Mouse (Mus musculus): Measurements from ENCODE around the gene Snrnp35. TPM values are rescaled to one million over a fixed set of nuclear protein-coding genes. Genes with fewer than 3 reads are reported as not detected.
A peak's percentile ranks its signal among the peaks of the same experiment; 100 is the strongest.
"Not testable (repeated sequence)": the region's sequence is repeated elsewhere in the genome, so short reads cannot be mapped to it uniquely, and the experiment has no call there.

Snrnp35 gene
- polyA plus RNA-seq, 1 experiment, result 13.8 TPM

- no peak for DNase-seq (ENCODE audit: low read depth)
- TF ChIP-seq POLR2A (IDR thresholded peaks at IDR 0.05; ENCODE audit: borderline replicate concordance, extremely low read depth, insufficient read depth, insufficient read length, poor library complexity, severe bottlenecking), result no peak
- TF ChIP-seq CTCF (IDR thresholded peaks at IDR 0.05; ENCODE audit: borderline replicate concordance, extremely low read depth, insufficient read depth, insufficient read length), result no peak
These were observed 33.4 kb upstream of the Snrnp35 start for GRCm38 (mm10) chr5:124449494-124449893.

- TF ChIP-seq POLR2A (IDR thresholded peaks at IDR 0.05; ENCODE audit: borderline replicate concordance, extremely low read depth, insufficient read depth, insufficient read length, poor library complexity, severe bottlenecking), result no peak
- no peak for TF ChIP-seq CTCF (IDR thresholded peaks at IDR 0.05; ENCODE audit: borderline replicate concordance, extremely low read depth, insufficient read depth, insufficient read length)
- no peak for DNase-seq (ENCODE audit: low read depth)
These were observed 32.9 kb upstream of the Snrnp35 start for GRCm38 (mm10) chr5:124450051-124450450.

GRCm38 (mm10) chr5:124450641-124451340 lies 32.1 kb upstream of the Snrnp35 start:
- no peak for DNase-seq (ENCODE audit: low read depth)
- TF ChIP-seq CTCF (IDR thresholded peaks at IDR 0.05; ENCODE audit: borderline replicate concordance, extremely low read depth, insufficient read depth, insufficient read length) (no peak), POLR2A (IDR thresholded peaks at IDR 0.05; ENCODE audit: borderline replicate concordance, extremely low read depth, insufficient read depth, insufficient read length, poor library complexity, severe bottlenecking) (no peak)

- TF ChIP-seq CTCF (IDR thresholded peaks at IDR 0.05; ENCODE audit: borderline replicate concordance, extremely low read depth, insufficient read depth, insufficient read length) (no peak), POLR2A (IDR thresholded peaks at IDR 0.05; ENCODE audit: borderline replicate concordance, extremely low read depth, insufficient read depth, insufficient read length, poor library complexity, severe bottlenecking) (no peak)
- no peak for DNase-seq (ENCODE audit: low read depth)
These were observed 30.3 kb upstream of the Snrnp35 start for GRCm38 (mm10) chr5:124452494-124453228.

GRCm38 (mm10) chr5:124453339-124454081 lies 29.4 kb upstream of the Snrnp35 start:
- DNase-seq (ENCODE audit: low read depth), result peak; percentile 49
- TF ChIP-seq POLR2A (IDR thresholded peaks at IDR 0.05; ENCODE audit: borderline replicate concordance, extremely low read depth, insufficient read depth, insufficient read length, poor library complexity, severe bottlenecking) (no peak), CTCF (IDR thresholded peaks at IDR 0.05; ENCODE audit: borderline replicate concordance, extremely low read depth, insufficient read depth, insufficient read length) (no peak)

GRCm38 (mm10) chr5:124454082-124454419 lies 28.9 kb upstream of the Snrnp35 start:
- DNase-seq (ENCODE audit: low read depth), result no peak
- no peak for TF ChIP-seq POLR2A (IDR thresholded peaks at IDR 0.05; ENCODE audit: borderline replicate concordance, extremely low read depth, insufficient read depth, insufficient read length, poor library complexity, severe bottlenecking)
- no peak for TF ChIP-seq CTCF (IDR thresholded peaks at IDR 0.05; ENCODE audit: borderline replicate concordance, extremely low read depth, insufficient read depth, insufficient read length)

GRCm38 (mm10) chr5:124456762-124457161 lies 26.2 kb upstream of the Snrnp35 start:
- DNase-seq (ENCODE audit: low read depth), result no peak
- TF ChIP-seq POLR2A (IDR thresholded peaks at IDR 0.05; ENCODE audit: borderline replicate concordance, extremely low read depth, insufficient read depth, insufficient read length, poor library complexity, severe bottlenecking), result no peak
- no peak for TF ChIP-seq CTCF (IDR thresholded peaks at IDR 0.05; ENCODE audit: borderline replicate concordance, extremely low read depth, insufficient read depth, insufficient read length)

- DNase-seq (ENCODE audit: low read depth), result not testable (repeated sequence)
These were observed 22.0 kb upstream of the Snrnp35 start for GRCm38 (mm10) chr5:124460922-124461321.

- no peak for DNase-seq (ENCODE audit: low read depth)
- no peak for TF ChIP-seq CTCF (IDR thresholded peaks at IDR 0.05; ENCODE audit: borderline replicate concordance, extremely low read depth, insufficient read depth, insufficient read length)
- TF ChIP-seq POLR2A (IDR thresholded peaks at IDR 0.05; ENCODE audit: borderline replicate concordance, extremely low read depth, insufficient read depth, insufficient read length, poor library complexity, severe bottlenecking), result no peak
These were observed 20.5 kb upstream of the Snrnp35 start for GRCm38 (mm10) chr5:124462297-124463025.

GRCm38 (mm10) chr5:124463462-124463861 lies 19.5 kb upstream of the Snrnp35 start:
- no peak for TF ChIP-seq POLR2A (IDR thresholded peaks at IDR 0.05; ENCODE audit: borderline replicate concordance, extremely low read depth, insufficient read depth, insufficient read length, poor library complexity, severe bottlenecking)
- TF ChIP-seq CTCF (IDR thresholded peaks at IDR 0.05; ENCODE audit: borderline replicate concordance, extremely low read depth, insufficient read depth, insufficient read length), result no peak
- no peak for DNase-seq (ENCODE audit: low read depth)

- no peak for DNase-seq (ENCODE audit: low read depth)
- TF ChIP-seq POLR2A (IDR thresholded peaks at IDR 0.05; ENCODE audit: borderline replicate concordance, extremely low read depth, insufficient read depth, insufficient read length, poor library complexity, severe bottlenecking) (no peak), CTCF (IDR thresholded peaks at IDR 0.05; ENCODE audit: borderline replicate concordance, extremely low read depth, insufficient read depth, insufficient read length) (no peak)
These were observed 18.0 kb upstream of the Snrnp35 start for GRCm38 (mm10) chr5:124464905-124465304.
